Mouse (Mus musculus): Measurements from ENCODE around the gene Cdc40.

Gene Cdc40

DNA sequence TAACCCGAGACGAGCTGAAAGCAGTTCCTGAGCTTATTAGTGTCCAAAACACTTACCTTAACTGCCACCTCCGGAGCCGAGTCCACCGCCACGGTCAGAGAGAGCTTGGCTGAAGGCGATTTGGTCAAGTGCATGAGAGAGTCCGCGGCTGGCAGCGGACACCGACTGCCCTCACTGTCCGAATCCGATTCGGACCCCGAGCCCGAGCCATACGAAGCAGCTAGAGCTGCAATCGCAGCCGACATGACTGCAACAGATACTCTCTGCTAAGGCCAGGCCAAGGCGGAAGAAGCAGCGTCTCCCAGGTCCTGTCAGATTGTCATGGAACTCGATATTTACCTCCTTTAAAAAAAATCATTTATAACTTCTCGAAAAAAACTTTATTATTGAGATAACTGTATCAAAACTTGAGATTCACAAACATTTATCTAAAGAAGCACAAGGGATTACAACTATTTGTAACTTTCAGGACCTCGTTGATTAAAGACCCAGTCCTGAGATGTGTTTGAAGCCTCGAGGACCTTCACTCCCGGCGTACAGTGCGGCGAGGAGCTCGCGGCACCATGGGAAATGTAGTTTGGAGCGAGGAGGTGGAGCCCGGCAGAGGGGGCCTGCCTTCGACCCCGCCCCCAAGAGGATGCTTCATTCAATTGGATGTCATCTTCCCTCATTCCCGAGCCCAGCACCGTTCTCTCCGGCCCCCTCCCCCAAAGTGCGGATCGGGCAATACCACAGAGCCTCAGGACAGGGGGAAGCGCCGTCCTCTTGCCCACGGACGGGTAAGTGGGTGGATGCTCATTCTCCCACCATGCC is at the start of gene Cdc40, which contains the start of gene Wasf1:
Gene Cdc40 (minus strand): TSS at position 481 of the 813 bp plus-strand sequence.
Gene Wasf1 (plus strand): TSS at position 645 of the 813 bp plus-strand sequence.
- DNase-seq: peak; percentile 92

DNA sequence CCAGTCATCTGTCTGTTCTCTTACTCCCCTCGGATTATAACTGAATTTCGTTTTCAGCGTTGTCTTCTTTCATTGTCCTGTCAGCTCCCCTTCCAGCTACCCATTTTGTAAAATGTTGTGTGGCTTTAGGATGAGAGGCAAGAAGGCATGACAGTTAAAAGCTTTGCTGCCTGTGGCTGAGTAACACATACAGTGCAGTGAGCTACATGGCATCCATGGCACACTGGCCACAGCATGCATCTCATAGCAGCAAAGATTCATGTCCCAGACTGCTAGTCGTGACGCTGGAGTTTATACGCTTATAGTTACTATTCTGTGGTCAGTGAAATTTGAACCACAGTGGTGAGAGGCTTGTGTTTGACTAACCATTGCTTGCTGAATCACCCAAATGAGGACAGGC is 36.4 kb upstream of the Cdc40 start:
- no peak for DNase-seq

DNA sequence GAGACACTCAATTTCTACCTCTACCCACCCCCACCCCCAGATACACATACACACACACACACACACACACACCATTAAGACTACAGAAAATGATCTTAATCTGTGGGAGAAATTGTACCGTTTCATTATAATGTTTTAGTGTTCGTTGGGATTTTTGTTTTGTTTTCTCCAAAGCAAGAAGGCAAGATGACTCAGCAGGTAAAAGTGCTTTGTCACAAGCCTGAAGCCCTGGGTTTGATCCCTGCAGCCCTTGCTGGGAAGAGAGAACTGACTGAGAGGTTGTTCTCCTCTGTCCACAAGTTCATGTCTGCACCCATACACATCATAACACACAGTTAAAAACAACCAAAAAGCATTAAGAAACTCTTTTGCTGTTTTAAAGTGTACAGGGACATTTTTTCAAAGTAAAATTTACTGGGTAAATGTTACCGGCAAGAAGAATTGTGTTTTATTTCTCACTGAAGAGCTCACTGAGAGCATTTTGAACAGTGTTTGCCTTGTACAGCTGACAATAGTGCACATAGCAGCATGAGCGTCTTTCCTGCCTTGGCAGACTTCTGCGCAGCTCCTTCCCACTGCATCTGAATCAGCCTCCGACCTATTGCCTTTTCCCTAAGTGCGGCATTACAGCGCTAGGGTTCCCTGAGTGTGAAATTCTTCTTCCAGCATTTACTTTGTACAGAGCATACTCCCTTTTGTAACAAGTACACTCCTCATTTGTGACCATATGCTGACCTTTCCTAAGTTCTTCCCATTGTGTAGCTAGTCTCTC is 35.7 kb upstream of the Cdc40 start:
- no peak for DNase-seq

DNA sequence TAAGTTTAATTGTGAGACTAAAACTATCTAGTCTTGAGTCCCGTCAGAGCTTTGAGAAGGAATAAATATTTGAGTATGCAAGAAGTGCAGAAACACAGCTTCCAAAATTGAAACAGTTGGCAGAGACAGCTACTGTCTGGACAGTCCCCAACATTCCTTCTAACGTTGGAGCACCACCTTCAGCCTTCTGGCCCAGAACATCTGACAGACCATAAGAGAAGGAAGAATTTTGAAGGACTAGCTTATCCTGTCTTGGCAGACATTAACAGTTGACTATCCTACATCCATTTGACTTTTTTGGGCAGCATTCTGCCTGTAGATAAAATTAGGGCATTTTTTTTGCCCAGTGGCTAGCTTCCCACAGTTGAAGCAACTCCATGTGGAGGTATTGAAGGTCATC is 32.1 kb upstream of the Cdc40 start:
- DNase-seq: no peak

DNA sequence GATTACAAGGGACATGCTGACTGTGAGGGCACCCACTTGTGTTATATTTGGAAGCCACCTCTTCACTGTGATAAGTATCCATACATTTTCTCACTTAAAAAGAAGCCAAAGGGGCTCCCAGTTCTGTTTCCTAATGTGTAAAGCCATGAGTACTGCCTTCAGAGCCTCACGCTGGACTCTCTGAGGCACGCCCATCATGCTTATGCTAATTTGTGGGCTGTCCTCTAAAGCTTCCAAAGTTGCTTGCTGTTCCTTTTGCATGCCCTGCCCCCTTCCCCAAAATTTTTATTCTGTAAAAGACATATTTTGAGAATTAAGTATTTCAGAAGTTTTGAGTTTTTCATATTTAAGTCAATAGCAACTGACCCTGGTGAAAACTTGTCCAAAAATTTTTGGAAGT is 27.7 kb upstream of the Cdc40 start:
- DNase-seq: no peak

DNA sequence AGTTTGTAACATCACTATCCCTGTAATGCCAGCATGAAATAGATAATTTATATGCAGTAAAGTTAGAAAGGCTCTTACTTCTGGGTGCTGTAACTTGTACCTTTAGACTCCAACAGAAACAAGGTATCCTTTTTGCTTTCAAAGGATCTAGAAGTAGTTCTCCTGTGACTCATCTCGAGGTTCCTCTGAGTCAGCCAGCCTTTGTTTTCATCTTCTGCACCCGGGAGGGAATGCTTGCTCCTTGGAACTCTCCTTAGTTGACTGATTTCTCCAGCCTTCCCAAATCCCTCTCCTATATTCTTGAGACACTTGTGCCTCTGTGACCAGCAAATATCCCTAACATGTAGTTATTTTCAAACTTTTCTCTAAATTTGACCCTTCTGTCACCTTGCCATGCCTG is 25.5 kb upstream of the Cdc40 start:
- DNase-seq: no peak

DNA sequence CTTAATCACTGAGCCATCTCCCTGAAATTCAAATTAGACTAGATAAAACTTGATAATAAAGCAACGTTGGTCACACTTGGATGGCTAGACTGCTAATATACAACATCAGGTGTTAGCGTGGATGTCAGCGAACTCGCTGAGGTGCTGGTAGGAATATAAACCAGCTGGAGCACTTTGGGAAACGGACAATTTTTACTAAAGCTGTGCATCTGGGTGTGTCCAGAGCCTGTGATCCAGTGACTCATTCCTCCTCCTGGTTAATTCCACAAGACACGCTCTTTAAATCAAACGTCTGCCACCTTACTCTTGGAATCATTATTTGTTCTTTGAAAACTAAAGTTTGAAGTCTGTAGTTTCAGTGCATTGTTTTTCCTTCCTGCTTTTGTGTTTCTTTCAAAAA is 23.7 kb upstream of the Cdc40 start:
- no peak for DNase-seq

DNA sequence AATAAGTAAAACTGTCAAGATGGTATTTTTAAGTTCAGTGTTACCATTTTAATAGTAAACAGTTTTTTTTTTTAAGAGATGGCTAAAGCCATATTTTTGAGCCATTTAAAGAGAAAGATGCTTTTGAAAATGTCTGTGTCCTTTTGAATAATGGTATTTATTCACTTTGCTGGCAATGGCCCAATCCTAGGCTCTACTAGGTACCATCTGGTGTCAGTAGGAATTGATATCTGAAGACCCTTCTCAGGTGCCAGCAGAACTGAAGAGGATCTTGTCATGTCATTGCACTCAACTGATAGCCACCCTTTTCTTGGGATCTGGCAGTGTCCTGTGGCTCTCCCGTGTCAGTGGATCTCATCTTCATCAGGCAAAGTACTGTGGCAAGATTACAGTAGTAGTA is 23.0 kb upstream of the Cdc40 start:
- DNase-seq: no peak

DNA sequence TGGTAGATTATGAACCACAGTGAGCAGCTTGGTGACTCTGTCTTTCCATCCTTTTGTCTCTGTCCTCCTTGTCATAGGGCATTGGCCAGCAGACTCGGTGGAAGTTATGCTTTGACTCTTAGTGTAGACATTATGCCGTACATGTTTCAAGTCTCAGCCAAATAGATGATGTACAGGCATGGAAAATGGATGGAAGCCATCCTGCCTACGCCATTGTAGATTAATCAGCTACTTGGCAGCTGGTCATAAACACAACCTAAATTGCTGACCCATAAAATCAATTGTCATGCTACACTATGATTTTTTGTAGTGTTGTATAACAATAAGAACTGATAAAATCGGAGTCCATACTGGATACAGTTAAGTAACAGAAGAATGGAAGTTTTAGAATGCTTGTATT is 18.7 kb upstream of the Cdc40 start:
- no peak for DNase-seq

DNA sequence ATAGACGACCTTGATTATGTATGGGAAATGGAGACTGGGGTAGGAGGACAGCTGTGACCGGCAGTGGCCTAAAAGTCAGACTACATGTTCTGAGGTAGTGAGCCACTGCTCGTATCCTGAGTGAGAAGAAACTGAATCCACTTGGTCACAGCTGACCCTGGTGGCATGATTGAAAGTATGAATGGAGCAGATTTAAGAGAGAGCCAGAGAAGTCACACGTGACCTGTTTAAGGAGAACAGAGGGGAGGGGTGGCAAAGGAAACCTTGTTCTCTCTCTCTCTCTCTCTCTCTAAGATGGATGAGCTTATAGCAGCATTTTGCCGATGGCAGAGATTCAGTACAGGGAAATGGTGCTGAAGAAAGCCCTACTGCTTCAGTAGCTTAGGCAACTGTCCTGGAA is 13.5 kb upstream of the Cdc40 start:
- no peak for DNase-seq

DNA sequence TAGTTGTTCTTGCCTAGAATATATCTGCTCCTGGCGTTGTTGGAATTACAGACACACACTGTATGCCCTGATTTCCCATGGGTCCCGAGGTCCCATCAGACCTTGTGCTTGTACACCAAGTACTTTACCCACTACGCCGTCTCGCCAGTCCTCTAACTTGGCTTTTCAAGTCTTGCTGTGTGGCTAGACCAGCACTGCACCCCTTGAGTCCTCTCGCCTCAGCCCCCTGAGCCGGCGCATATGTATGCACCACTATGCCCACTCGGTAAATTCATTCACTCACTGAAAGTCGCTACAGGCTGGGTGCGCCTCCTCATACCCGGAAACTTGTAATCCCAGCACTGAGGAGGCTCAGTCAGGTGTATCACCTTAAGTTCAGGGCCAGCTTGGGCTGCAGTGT is 12.7 kb upstream of the Cdc40 start:
- DNase-seq: no peak

DNA sequence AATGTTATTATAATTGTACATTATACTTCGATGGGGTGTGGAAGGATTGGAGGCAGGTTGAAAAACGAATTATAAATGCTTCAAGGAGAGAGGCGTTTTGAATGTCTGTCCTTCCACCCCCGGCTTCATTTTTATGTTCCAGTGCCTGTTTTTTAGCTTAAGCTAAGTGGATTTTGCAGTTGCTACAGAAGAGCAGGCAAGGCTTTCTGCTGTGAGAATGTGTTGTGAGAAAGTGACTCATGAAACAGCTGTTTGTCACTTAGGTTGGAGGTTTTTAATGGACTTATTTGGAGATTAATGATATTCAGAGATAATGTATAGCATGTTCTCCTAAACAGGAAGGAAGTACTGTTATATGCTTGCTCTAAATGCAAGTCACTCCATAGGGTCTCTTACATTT is 6.0 kb upstream of the Cdc40 start:
- no peak for DNase-seq

DNA sequence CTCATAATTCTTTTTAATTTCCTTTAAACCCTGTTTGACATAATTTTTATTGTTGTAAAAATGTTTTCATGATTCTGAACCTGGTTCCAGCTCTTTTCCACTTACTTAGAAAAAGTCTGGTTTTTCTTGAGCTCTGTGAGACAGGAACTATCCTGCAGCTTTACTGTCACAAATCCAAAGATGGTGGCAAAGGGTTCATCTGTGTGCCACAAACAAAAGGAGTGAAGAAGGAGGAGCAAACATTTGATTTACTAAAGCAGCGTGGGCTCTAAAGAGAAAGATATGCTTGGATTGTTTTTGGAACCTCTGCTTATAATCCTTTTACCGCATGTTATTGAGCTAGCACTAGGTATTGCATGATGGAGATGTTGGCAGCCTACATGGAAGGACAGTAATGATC is 4.2 kb upstream of the Cdc40 start:
- DNase-seq: no peak

DNA sequence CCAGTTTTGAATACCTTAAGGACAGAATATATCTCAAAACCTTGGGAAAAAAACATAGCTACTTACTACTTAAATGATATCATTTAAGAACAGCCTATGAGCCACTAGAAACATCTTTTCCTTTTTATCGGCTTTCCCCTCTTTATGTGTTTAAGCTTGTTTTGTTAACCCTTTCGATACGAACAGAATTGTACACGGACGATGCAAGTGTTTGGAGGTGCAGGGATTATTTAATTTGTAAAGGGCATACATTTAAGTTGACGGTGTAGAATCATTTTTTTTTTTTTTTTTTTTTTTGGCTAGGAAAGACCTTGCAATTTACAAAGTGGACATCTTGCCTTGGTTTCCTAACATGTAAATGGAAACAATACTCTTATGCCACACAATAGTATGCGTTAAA is 2.3 kb upstream of the Cdc40 start:
- DNase-seq: no peak

DNA sequence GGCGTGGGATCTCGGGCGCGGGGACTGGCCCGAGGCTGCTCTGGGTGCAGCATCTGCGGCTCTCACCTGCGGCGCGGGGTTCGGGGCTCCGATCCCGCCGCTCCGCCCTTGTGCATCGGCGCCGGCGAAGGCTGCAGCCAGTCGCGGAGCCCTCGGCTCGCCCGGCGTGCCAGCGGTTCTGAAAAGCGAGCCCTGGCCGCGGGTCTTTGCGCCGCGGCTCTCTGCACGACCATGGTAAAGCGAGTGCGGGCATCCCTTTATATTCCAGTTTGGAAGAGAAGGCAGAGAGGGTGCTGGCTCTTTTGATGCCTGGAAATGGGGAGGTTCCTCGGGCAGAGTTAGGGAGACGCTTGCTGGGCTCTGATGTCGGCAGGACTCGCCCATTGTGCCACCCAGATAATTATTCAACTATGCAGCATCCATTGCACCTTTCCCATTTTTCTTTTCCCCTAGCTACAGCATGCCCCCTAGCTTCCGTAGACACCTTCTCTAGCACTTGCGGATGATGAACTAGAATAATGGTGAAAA is 1.2 kb upstream of the Cdc40 start:
- peak; percentile 60 for DNase-seq

DNA sequence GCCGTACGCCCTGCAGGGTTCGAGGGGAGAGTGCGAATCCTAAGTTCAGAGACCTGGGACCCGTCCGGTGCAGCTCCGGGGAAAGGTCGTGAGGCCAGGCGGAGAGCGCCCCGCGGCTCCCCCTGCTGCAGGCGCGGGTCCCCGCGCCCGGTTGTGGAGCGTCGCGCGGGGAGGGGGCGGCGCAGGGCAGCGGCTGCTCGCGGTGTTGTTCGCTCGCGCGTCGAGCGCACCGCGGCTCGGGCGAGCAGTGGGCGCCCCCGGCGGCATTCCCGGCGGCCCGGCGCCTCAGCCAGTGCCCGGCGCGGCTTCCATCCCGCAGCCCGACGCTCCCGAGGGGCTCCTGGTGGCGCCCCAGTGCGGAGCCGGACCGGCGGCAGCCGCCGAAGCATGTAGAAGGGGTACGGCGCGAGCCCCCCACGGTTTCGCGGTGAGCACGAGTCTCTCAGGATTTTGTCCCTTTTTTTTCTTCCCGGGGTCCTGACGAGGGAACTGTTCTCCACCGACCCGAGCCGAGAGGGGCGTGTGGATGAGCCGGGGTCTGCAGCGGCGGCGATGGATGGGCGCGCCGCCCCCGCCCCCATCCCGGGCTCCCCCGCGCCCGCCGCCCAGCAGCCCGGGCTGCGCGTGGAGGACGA is 650 bp upstream of the Cdc40 start:
- no peak for DNase-seq

DNA sequence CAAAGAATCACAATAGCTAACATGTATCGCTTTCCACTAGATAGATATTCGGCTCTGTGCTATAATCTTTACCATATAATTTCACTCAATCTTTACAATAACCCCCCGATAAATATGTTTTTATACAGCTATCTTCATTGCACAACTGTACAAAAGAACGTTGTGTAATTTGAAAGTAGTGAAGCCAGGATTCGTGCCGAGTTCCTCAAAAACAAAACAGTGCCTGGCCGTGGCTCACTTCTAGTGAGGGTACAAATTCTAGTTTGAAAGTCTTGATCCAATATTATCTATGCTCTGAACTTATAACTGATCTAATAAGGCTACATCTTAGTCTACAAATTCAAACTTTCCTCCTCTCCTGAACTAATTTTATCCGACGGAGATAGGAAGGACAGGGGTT is 778 bp downstream of the Cdc40 start:
- DNase-seq: no peak

DNA sequence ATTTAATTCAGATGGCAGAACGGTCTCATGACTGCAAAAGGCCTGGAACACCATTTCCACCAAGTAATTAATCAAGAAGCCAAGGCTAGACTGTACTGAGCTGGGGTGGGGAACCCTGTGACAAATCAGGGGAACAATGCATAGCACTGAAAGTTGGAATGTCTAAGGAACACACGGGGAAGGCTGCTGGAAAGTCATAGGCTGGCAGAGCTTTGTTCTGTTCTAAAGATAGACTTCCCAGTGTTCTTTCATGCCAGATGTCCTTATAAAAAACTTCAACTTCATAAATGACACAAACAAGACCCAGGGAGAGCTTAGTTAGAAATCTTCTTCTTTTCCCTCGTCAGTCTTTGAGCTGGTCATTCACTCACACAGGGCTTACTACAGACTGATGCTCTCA is 1.9 kb downstream of the Cdc40 start:
- DNase-seq: no peak

DNA sequence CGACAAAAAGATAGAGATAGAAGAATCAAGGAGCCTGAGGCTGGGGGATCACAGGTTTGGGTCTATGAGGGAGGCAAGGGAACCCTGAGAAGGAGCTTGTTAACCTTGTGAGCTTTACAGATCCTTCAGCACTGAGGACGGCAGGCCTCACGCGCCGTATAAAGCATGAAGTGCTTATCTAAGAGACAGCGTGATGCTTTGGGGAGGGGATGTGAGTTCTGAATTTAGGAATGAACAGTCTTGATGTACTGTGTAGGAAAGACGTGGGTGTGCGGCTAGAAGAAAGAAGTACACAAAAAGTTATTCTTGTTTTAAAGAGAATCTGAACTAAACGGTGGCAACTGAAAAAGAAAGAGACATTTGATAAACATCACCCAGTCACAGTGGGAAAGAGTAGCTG is 3.1 kb downstream of the Cdc40 start:
- DNase-seq: no peak

DNA sequence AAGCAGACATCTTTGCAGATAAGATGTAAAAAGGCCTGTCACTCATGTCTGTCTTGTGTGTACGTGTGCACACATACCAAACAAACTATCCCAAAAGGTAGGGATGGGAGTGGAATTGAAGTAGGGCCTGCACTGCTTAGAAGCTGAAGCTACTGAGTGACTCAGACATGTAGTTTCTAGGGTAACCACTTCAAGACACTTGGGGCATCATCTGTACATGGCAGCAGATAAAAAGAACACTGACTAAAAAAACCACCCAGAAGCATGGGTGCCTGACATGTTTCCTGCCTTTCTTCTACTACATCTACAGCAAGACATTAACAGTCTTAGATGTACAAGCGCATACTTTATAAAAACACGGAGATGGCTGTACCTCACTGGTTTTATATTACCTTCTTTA is 4.9 kb downstream of the Cdc40 start:
- no peak for DNase-seq

DNA sequence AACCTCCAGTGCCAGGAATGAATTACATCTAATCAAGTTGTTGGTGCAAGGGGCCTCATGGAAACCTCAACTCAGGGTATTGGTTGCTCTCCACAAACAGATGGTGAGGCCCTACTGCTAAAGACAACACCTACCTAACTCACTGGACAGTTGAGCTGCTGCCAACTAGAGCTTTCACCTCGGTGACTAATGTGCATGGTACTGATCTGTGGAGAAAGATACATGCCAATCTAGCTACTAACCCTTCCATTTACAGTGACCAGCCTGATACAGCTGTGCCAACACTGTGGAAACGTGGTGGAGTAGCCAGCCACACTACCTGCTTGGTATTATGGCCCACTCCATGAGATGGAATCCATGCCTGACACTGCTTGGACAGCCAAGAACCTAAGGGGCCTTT is 11.1 kb downstream of the Cdc40 start:
- DNase-seq: no peak

DNA sequence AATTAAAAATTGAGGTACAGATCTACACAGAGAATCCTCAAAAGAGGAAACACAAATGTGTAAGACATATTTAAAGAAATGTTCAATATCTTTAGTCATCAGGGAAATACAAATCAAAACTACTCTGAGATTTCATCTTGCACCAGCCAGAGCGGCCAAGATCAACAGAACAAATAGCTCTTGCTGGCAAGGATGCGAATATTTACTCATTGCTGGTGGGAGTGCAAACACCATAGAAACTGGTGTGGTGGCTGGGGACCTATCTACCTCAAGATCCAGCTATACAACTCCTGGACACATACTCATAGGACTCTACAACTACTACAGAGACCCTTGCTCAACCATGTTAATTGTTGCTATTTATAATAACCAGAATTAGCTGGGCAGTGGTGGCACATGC is 11.8 kb downstream of the Cdc40 start:
- no peak for DNase-seq

DNA sequence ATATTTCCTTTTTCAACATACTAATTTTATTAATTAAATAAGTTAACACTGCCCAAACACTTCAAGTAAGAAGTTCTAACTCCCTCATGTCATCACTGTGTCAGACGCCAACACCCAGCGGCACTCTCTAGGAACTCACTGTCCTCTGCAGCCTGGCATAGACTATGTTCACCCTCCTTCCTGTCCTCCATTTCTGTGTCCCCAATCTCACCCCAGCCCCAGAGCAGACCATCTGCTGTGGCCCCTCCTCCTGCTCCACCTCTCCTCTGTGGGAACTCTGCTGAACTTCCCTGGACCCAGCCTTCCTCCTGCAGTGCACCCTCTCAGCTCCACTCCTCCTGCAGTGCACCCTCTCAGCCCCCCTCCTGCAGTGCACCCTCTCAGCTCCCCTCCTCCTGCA is 15.0 kb downstream of the Cdc40 start:
- no peak for DNase-seq

DNA sequence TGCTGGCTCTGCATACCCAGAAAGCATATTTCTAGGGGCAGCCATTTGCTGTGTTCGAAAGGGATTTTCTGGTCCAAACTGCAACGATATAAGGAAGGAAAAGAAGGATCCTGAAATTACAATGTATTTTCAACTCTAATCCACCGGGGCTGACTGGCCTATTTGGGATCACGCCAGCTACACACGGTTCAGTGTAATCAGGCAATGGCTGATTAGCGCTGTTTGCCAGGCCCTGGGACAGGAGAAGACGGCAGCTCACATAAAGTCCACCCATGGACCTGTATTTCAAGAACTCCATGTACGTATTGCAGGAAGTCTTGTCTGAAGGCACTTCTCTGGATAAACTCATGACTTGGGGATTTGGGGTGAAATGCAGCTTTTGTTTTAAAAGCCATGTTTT is 25.5 kb downstream of the Cdc40 start:
- no peak for DNase-seq

Measured in thymus, postnatal 4 days (tissue).